Mouse (Mus musculus) heart, embryonic 16.5 days (tissue): ENCODE results near the gene Myl6b. TPM values are rescaled to one million over a fixed set of nuclear protein-coding genes. Genes with fewer than 3 reads are reported as not detected.
A peak's percentile ranks its signal among the peaks of the same experiment; 100 is the strongest.

Experiments
- ATAC-seq: fragments of 200-750 bp; cut with Nextera tagmentation; replicated peaks from 2 replicates; pipeline ENCODE4 v1.8.0; 2017; ENCODE audit warnings: moderate number of reproducible peaks; ENCODE audit not compliant: insufficient read depth, low FRiP score; ENCODE audit errors: extremely low read depth
- H3K27ac ChIP-seq: fragments of 300-500 bp; sonication (generic); 2 replicates; pipeline ENCODE4 v1.5.1; 2014; ENCODE audit warnings: mild to moderate bottlenecking, low read length, control low read depth, moderate library complexity
- H3K27me3 ChIP-seq: fragments of 300-500 bp; sonication (generic); 2 replicates; pipeline ENCODE4 v1.6.1; 2014; ENCODE audit warnings: low read length, mixed read lengths; ENCODE audit not compliant: control insufficient read depth, insufficient read depth
- H3K36me3 ChIP-seq: fragments of 300-500 bp; sonication (generic); 2 replicates; pipeline ENCODE4 v1.6.1; 2014; ENCODE audit not compliant: control insufficient read depth, insufficient read depth
- H3K4me1 ChIP-seq: fragments of 300-500 bp; sonication (generic); 2 replicates; pipeline ENCODE4 v1.6.1; 2014; ENCODE audit warnings: low read length, mixed read lengths; ENCODE audit not compliant: control insufficient read depth, insufficient read depth
- H3K4me2 ChIP-seq: fragments of 300-500 bp; sonication (generic); 2 replicates; pipeline ENCODE4 v1.6.1; 2014; ENCODE audit warnings: low read depth, mild to moderate bottlenecking, control low read depth, low read length
- H3K4me3 ChIP-seq: fragments of 300-500 bp; sonication (generic); 2 replicates; pipeline ENCODE4 v1.5.1; 2014; ENCODE audit warnings: mild to moderate bottlenecking, control low read depth, low read length
- H3K9ac ChIP-seq: fragments of 300-500 bp; sonication (generic); 2 replicates; pipeline ENCODE4 v1.6.1; 2014; ENCODE audit warnings: low read length, control low read depth
- H3K9me3 ChIP-seq: fragments of 300-500 bp; sonication (generic); replicated peaks from 2 replicates; pipeline ENCODE4 v1.6.1; 2016; ENCODE audit warnings: low read length; ENCODE audit not compliant: control insufficient read depth
- WGBS: fragments of 180-500 bp; shearing (Covaris S2); extraction: QIAGEN DNeasy Blood & Tissue Kit; methylation state at CpG from one replicate; pipeline ENCODE4 v1.1.7; 2014; 5-methylcytosine and 5-hydroxymethylcytosine counted together
- polyA plus RNA-seq: library from polyadenylated mRNA; unstranded; fragments of >200 nt; fragmentation: Nextera tagmentation; extraction: Ambion mirVana; gene quantifications from 2 replicates; pipeline ENCODE4 v1.2.1, GENCODE M21; 2015

The Myl6b gene
- polyA plus RNA-seq, 1 experiment from 2014 or later, result 4.4 TPM

GRCm38 (mm10) chr10:128502341-128502740 is 3.9 kb upstream of the Myl6b start:
- Histone ChIP-seq H3K36me3 (no peaks in the 10 kb centered on the region), H3K4me1 (peaks cover 19% of the 10 kb centered on the region), H3K4me2 (no peak overlapping the region), H3K9ac (no peak overlapping the region), H3K9me3 (no peaks in the 10 kb centered on the region), H3K4me3 (no peak overlapping the region), H3K27ac (no peak overlapping the region), H3K27me3 (no peaks in the 10 kb centered on the region)
- 68% methylated on average over 5 of the region's 5 CpGs for WGBS
- ATAC-seq, result no peak

GRCm38 (mm10) chr10:128499116-128499671 is 709 bp upstream of the Myl6b start:
- H3K9me3 ChIP-seq, result no peaks in the 10 kb centered on the region
- peak overlapping the region; percentile 97 for H3K27ac ChIP-seq
- ATAC-seq, result peak; percentile 23
- H3K9ac ChIP-seq, result peak overlapping the region; percentile 81
- H3K4me3 ChIP-seq, result peak overlapping the region; percentile 74
- peaks cover 32% of the 10 kb centered on the region for H3K4me1 ChIP-seq
- WGBS, result 1% methylated on average over 21 of the region's 21 CpGs
- H3K27me3 ChIP-seq, result no peaks in the 10 kb centered on the region
- peak overlapping the region; percentile 77 for H3K4me2 ChIP-seq
- H3K36me3 ChIP-seq, result no peaks in the 10 kb centered on the region

- Histone ChIP-seq H3K4me1 (peaks cover 29% of the 10 kb centered on the region), H3K9ac (no peak overlapping the region), H3K4me3 (no peak overlapping the region), H3K9me3 (no peaks in the 10 kb centered on the region), H3K36me3 (no peaks in the 10 kb centered on the region), H3K4me2 (no peak overlapping the region), H3K27ac (no peak overlapping the region), H3K27me3 (no peaks in the 10 kb centered on the region)
- WGBS, result 47% methylated on average over 6 of the region's 6 CpGs
- ATAC-seq, result no peak
Measured at GRCm38 (mm10) chr10:128497134-128497737, 1.2 kb downstream of the Myl6b start.

- Histone ChIP-seq H3K9ac (peak overlapping the region; percentile 28; the same call in 1 of the 2 replicates), H3K4me2 (no peak overlapping the region), H3K4me3 (no peak overlapping the region), H3K27ac (peak overlapping the region; percentile 61), H3K9me3 (no peaks in the 10 kb centered on the region), H3K4me1 (peaks cover 34% of the 10 kb centered on the region), H3K27me3 (no peaks in the 10 kb centered on the region), H3K36me3 (peaks cover 4% of the 10 kb centered on the region)
- ATAC-seq, result no peak
- WGBS, result 20% methylated on average over 6 of the region's 6 CpGs
Measured at GRCm38 (mm10) chr10:128496509-128497077, 1.9 kb downstream of the Myl6b start.

GRCm38 (mm10) chr10:128495903-128496302 is 2.6 kb downstream of the Myl6b start:
- Histone ChIP-seq H3K9me3 (no peaks in the 10 kb centered on the region), H3K4me2 (no peak overlapping the region), H3K9ac (peak overlapping the region; percentile 28; the same call in 1 of the 2 replicates), H3K4me3 (no peak overlapping the region), H3K4me1 (peaks cover 40% of the 10 kb centered on the region), H3K36me3 (peaks cover 10% of the 10 kb centered on the region), H3K27me3 (no peaks in the 10 kb centered on the region), H3K27ac (peak overlapping the region; percentile 61)
- WGBS, result 71% methylated on average over 4 of the region's 4 CpGs
- ATAC-seq, result no peak

- H3K9ac ChIP-seq, result peak overlapping the region; percentile 88
- no peak for ATAC-seq
- peaks cover 15% of the 10 kb centered on the region for H3K36me3 ChIP-seq
- 69% methylated on average over 2 of the region's 2 CpGs for WGBS
- no peaks in the 10 kb centered on the region for H3K27me3 ChIP-seq
- peaks cover 47% of the 10 kb centered on the region for H3K4me1 ChIP-seq
- H3K27ac ChIP-seq, result peak overlapping the region; percentile 99
- no peaks in the 10 kb centered on the region for H3K9me3 ChIP-seq
- peak overlapping the region; percentile 71 for H3K4me2 ChIP-seq
- H3K4me3 ChIP-seq, result peak overlapping the region; percentile 75
Measured at GRCm38 (mm10) chr10:128495270-128495669, 3.2 kb downstream of the Myl6b start.

- Histone ChIP-seq H3K36me3 (peaks cover 21% of the 10 kb centered on the region), H3K9me3 (no peaks in the 10 kb centered on the region), H3K4me3 (peak overlapping the region; percentile 75), H3K4me2 (peak overlapping the region; percentile 71), H3K27ac (peak overlapping the region; percentile 99), H3K27me3 (no peaks in the 10 kb centered on the region), H3K9ac (peak overlapping the region; percentile 88), H3K4me1 (peaks cover 52% of the 10 kb centered on the region)
- WGBS, result 39% methylated on average over 11 of the region's 11 CpGs
- no peak for ATAC-seq
Measured at GRCm38 (mm10) chr10:128494667-128495245, 3.7 kb downstream of the Myl6b start.

- Histone ChIP-seq H3K27me3 (no peaks in the 10 kb centered on the region), H3K36me3 (peaks cover 26% of the 10 kb centered on the region), H3K4me2 (peak within 1 kb of the TSS; percentile 78), H3K9ac (peak within 1 kb of the TSS; percentile 88), H3K9me3 (no peaks in the 10 kb centered on the region), H3K4me1 (peaks cover 55% of the 10 kb centered on the region), H3K27ac (peak within 1 kb of the TSS; percentile 99), H3K4me3 (peak within 1 kb of the TSS; percentile 75)
- ATAC-seq, result peak; percentile 86
- under 1% methylated on average over 45 of the region's 45 CpGs for WGBS
Measured at GRCm38 (mm10) chr10:128493695-128494666, 4.5 kb downstream of the Myl6b start, which contains the start of gene Myl6. Myl6 (minus strand) TSS chr10:128494145.
